Mouse (Mus musculus) stomach, postnatal 0 days (tissue): Measurements from ENCODE around the gene Gpr183. TPM values are rescaled to one million over a fixed set of nuclear protein-coding genes. Genes with fewer than 3 reads are reported as not detected.

Experiments
- ATAC-seq: fragments of 200-750 bp; cut with Nextera tagmentation; 2 replicates; pipeline ENCODE4 v1.8.0; 2017; ENCODE audit not compliant: low FRiP score, low TSS enrichment
- DNase-seq: peaks from one replicate; pipeline ENCODE4 v3.0.0-alpha.2; 2016; ENCODE audit warnings: low spot score
- H3K27ac ChIP-seq: fragments of 300-500 bp; sonication (generic); replicated peaks from 2 replicates; pipeline ENCODE4 v1.5.1; 2014; ENCODE audit warnings: mild to moderate bottlenecking, control low read depth
- H3K27me3 ChIP-seq: fragments of 300-500 bp; sonication (generic); 2 replicates; pipeline ENCODE4 v1.6.1; 2014; ENCODE audit warnings: low read length; ENCODE audit not compliant: control insufficient read depth, insufficient read depth
- H3K36me3 ChIP-seq: fragments of 300-500 bp; sonication (generic); 2 replicates; pipeline ENCODE4 v1.6.1; 2014; ENCODE audit warnings: low read length, mixed read lengths; ENCODE audit not compliant: control insufficient read depth, insufficient read depth
- H3K4me1 ChIP-seq: fragments of 300-500 bp; sonication (generic); replicated peaks from 2 replicates; pipeline ENCODE4 v1.6.1; 2014; ENCODE audit warnings: antibody characterized with exemption; ENCODE audit not compliant: control insufficient read depth, insufficient read depth
- H3K4me2 ChIP-seq: fragments of 300-500 bp; sonication (generic); replicated peaks from 2 replicates; pipeline ENCODE4 v1.6.1; 2014; ENCODE audit warnings: low read depth, mild to moderate bottlenecking, control low read depth, moderate library complexity
- H3K4me3 ChIP-seq: fragments of 300-500 bp; sonication (generic); 2 replicates; pipeline ENCODE4 v1.5.1; 2014; ENCODE audit warnings: low read depth, low read length, control low read depth
- H3K9ac ChIP-seq: fragments of 300-500 bp; sonication (generic); 2 replicates; pipeline ENCODE4 v1.6.1; 2014; ENCODE audit warnings: mild to moderate bottlenecking, low read length, control low read depth, mixed read lengths
- H3K9me3 ChIP-seq: fragments of 300-500 bp; sonication (generic); 2 replicates; pipeline ENCODE4 v1.6.1; 2016; ENCODE audit warnings: low read length; ENCODE audit not compliant: control insufficient read depth
- CTCF ChIP-seq: IDR thresholded peaks from 2 replicates; pipeline ENCODE4 v1.5.1; 2016; ENCODE audit warnings: antibody characterized with exemption, low read depth, mild to moderate bottlenecking, moderate library complexity
- EP300 ChIP-seq: optimal IDR thresholded peaks from 2 replicates; pipeline ENCODE3; 2016; ENCODE audit warnings: antibody characterized with exemption
- WGBS: fragments of 180-500 bp; shearing (Covaris S2); extraction: QIAGEN DNeasy Blood & Tissue Kit; methylation state at CpG from one replicate; pipeline ENCODE4 v1.1.7; 2014; 5-methylcytosine and 5-hydroxymethylcytosine counted together
- polyA plus RNA-seq: library from polyadenylated mRNA; unstranded; fragments of >200 nt; fragmentation: Nextera tagmentation; extraction: Ambion mirVana; gene quantifications from 2 replicates; pipeline ENCODE4 v1.2.1, GENCODE M21; 2015

The Gpr183 gene
- polyA plus RNA-seq, 1 experiment from 2014 or later = 1.8 TPM

DNA sequence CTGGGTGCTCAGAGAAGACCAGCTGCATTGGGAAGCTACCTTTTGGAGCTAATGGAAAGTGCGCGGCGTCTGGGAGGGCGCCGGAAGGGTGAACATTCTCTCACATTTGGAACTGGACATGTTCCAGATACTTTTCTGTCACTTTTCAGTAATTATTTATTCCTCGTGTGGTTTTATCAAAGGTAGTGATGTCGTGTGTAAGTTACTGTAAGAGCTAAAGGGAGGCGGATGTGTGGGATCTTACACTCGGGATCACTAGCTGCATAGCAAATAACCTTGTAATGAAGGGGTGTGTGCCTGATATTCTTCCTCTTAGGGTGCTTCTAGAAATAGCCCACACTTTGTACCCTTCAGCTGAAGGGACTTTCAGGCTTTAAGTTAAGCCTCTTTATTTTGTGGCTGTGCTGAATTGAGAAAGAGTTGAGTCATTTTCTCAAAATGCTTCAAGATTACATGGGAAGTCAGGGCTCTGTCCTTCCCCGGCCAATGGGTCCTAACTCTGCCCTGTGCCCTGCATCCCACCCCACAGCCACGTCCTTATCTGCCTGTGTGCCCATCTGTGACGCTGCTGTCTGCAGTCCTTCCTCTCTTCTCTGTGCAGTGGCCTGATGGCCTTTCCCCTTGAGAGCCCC lies 3.4 kb downstream of the Gpr183 start:
- Histone ChIP-seq H3K4me1 (peaks cover 6% of the 10 kb centered on the region; the same call in 1 of the 2 replicates), H3K9me3 (no peaks in the 10 kb centered on the region), H3K4me3 (no peak overlapping the region), H3K4me2 (no peak overlapping the region), H3K27me3 (no peaks in the 10 kb centered on the region), H3K27ac (0 out of 2 replicates have a peak overlapping the region, but pooled peaks have one; percentile 5), H3K36me3 (no peaks in the 10 kb centered on the region), H3K9ac (no peak overlapping the region)
- TF ChIP-seq CTCF = no peak
- TF ChIP-seq EP300 = no peak
- WGBS = 48% methylated on average over 12 of the region's 12 CpGs
- no peak for DNase-seq
- 0 out of 2 replicates have a peak, but pooled peaks have one; percentile 41 for ATAC-seq

DNA sequence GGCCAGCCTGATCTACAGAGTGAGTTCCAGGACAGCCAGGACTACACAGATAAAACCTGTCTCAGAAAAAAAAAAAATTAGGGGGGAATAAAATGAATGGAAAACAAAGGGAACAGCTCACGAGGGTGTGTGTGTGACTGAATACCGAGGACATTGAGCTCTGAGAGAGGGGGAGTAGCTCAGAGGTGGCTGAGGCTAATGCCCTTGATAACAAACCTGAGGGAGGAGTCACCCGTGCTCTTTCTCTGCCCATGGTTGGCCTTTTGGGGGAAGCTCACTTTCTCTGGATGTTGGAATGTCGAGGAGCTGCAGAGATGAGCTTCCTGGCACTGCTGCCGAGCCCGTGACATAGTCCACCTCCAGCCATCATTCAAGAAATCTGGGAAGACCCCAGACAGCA lies 4.0 kb downstream of the Gpr183 start:
- H3K27ac ChIP-seq = no peak overlapping the region
- WGBS = 36% methylated on average over 6 of the region's 6 CpGs
- H3K9me3 ChIP-seq = no peaks in the 10 kb centered on the region
- no peak overlapping the region for H3K4me2 ChIP-seq
- no peaks in the 10 kb centered on the region for H3K36me3 ChIP-seq
- H3K4me3 ChIP-seq = no peak overlapping the region
- H3K4me1 ChIP-seq = peaks cover 6% of the 10 kb centered on the region; the same call in 1 of the 2 replicates
- H3K27me3 ChIP-seq = no peaks in the 10 kb centered on the region
- TF ChIP-seq CTCF (no peak), EP300 (no peak)
- ATAC-seq = no peak
- no peak for DNase-seq
- no peak overlapping the region for H3K9ac ChIP-seq

DNA sequence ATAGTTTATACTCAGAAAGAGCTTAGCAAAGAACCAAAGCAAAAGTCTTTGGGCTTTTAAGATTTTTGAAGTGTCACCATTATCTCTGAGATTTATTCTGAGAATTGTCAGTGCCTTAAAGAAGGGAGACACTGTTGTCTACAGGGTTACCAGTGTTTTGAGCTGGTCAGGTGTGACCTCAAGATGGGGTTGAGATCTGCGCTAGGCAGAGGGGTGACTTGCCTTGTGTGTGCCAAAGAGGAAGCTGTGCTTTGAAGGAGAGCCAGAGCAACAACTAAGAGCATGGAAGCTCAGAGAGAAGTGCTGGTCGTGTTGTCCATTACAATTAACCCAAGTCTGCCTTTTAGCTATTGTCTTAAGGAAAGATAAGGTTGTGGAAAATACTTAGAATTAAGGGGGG lies 4.5 kb downstream of the Gpr183 start:
- no peaks in the 10 kb centered on the region for H3K9me3 ChIP-seq
- no peaks in the 10 kb centered on the region for H3K27me3 ChIP-seq
- ATAC-seq = no peak
- 73% methylated on average over 2 of the region's 2 CpGs for WGBS
- DNase-seq = no peak
- H3K4me3 ChIP-seq = no peak overlapping the region
- TF ChIP-seq CTCF (no peak), EP300 (no peak)
- H3K4me1 ChIP-seq = peaks cover 6% of the 10 kb centered on the region; the same call in 1 of the 2 replicates
- H3K4me2 ChIP-seq = no peak overlapping the region
- no peak overlapping the region for H3K27ac ChIP-seq
- no peaks in the 10 kb centered on the region for H3K36me3 ChIP-seq
- no peak overlapping the region for H3K9ac ChIP-seq

DNA sequence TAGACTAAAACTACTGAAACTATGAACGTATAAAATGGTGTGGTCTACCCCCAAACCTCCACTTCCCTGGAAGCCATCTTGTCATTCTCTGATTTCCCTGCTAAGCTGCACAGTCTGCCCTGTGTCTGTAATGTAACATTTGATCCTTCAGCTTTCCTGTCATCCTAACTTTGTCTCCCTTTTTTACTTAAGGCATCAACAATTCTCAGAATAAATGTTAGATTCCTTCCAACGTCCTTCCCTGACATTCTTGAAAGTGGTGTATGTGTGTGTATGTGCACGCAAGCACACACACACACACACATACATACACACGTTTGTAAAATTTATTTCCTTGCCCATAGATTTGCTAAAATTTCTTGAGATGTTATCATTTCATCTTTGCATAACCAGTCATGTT lies 5.0 kb downstream of the Gpr183 start:
- Histone ChIP-seq H3K4me1 (peaks cover 6% of the 10 kb centered on the region; the same call in 1 of the 2 replicates), H3K9ac (no peak overlapping the region), H3K27me3 (no peaks in the 10 kb centered on the region), H3K4me3 (no peak overlapping the region), H3K9me3 (no peaks in the 10 kb centered on the region), H3K27ac (no peak overlapping the region), H3K36me3 (no peaks in the 10 kb centered on the region), H3K4me2 (no peak overlapping the region)
- DNase-seq (no peak), ATAC-seq (no peak)
- 80% methylated on average over 4 of the region's 4 CpGs for WGBS
- no peak for TF ChIP-seq CTCF
- no peak for TF ChIP-seq EP300

DNA sequence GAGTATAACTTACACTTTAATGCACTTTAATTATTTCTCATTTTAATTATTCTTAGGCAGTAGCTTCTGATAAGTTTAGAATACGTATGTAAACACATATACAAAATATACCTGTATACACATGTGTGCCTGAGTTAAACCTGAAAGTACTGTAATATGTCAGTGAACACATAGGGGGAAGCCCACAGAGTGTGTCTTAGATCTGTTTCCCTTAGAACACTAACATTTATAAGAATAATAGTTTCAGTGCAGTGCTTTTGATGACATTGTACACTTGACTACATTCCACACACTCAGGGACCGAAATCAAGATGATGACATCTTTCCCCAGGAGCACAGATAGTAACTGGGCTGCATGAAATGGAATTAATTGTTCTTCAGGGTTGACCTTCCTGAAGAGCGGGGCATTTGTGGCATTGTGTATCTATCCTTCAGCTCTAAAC lies 5.4 kb downstream of the Gpr183 start:
- TF ChIP-seq CTCF = no peak
- no peak for TF ChIP-seq EP300
- DNase-seq = no peak

DNA sequence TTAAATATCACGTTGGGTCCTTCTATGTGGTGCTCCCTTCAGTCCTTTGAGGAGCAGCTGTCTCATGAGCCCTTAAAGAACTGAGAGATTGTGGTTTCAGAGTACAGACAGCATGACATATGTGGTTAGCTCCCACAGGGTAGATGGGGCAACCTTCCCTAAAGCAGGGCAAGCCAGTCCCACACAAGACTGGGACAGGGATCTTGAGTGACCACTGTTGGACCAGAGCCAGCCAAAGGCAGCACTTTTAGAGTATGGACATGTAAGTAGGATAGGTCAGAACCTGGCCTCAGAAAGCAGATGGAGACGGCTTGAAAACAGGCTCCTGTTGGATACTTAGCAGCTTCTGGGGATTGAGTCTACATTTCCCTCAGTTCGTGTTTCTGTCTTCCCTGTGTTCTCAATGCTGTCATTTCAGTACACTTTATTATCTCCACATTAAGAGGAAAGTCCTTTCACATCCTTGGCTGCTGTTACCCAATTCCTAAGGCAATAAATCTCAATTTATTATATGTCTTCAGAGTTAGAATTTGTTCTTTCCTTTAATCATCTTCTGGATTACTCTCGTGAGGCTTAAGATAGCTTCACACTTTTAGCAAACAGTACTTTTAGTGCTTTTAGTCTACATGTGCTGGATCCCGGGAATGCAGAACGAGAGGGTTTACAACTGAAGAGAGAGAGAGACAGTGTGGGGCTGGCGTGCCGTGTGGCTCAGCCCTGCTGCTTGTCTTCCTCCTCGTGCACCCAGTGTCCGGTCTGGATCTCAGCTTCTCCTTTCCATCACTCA lies 6.1 kb downstream of the Gpr183 start:
- Histone ChIP-seq H3K27me3 (no peaks in the 10 kb centered on the region), H3K9ac (no peak overlapping the region), H3K4me3 (no peak overlapping the region), H3K27ac (no peak overlapping the region), H3K4me2 (no peak overlapping the region), H3K9me3 (no peaks in the 10 kb centered on the region), H3K36me3 (no peaks in the 10 kb centered on the region), H3K4me1 (peaks cover 6% of the 10 kb centered on the region; the same call in 1 of the 2 replicates)
- 0 out of 2 replicates have a peak, but pooled peaks have one; percentile 25 for ATAC-seq
- no peak for DNase-seq
- TF ChIP-seq CTCF (no peak), EP300 (no peak)
- 62% methylated on average over 10 of the region's 10 CpGs for WGBS

More for the DNA sequence above, 5.4 kb downstream of the Gpr183 start:
- ATAC-seq = no peak
- Histone ChIP-seq H3K36me3 (no peaks in the 10 kb centered on the region), H3K4me1 (peaks cover 6% of the 10 kb centered on the region; the same call in 1 of the 2 replicates), H3K27ac (no peak overlapping the region), H3K4me2 (no peak overlapping the region), H3K4me3 (no peak overlapping the region), H3K9ac (no peak overlapping the region), H3K27me3 (no peaks in the 10 kb centered on the region), H3K9me3 (no peaks in the 10 kb centered on the region)
- 92% methylated on average over 3 of the region's 3 CpGs for WGBS
